Mouse (Mus musculus) limb, embryonic 14.5 days (tissue): ENCODE data around the gene Ap3b1. TPM values are rescaled to one million over a fixed set of nuclear protein-coding genes. Genes with fewer than 3 reads are reported as not detected.
A peak's percentile ranks its signal among the peaks of the same experiment; 100 is the strongest.
"Not testable (repeated sequence)": the region's sequence is repeated elsewhere in the genome, so short reads cannot be mapped to it uniquely, and the experiment has no call there.

ENCODE experiments used
- ATAC-seq: fragments of 200-750 bp; cut with Nextera tagmentation; 2 replicates; pipeline ENCODE4 v1.8.0; 2017; ENCODE audit warnings: low read depth, moderate number of reproducible peaks, moderate TSS enrichment; ENCODE audit not compliant: low FRiP score
- DNase-seq: peaks from one replicate; pipeline ENCODE4 v3.0.0-alpha.2; 2015; ENCODE audit warnings: low spot score
- H3K27ac ChIP-seq: fragments of 300-500 bp; sonication (generic); replicated peaks from 2 replicates; pipeline ENCODE4 v1.5.1; 2014; ENCODE audit warnings: low read depth, mild to moderate bottlenecking, low read length, moderate library complexity, mixed read lengths
- H3K27me3 ChIP-seq: fragments of 300-500 bp; sonication (generic); 2 replicates; pipeline ENCODE4 v1.6.1; 2014; ENCODE audit warnings: low read length, mixed read lengths; ENCODE audit not compliant: control insufficient read depth, insufficient read depth
- H3K36me3 ChIP-seq: fragments of 300-500 bp; sonication (generic); 2 replicates; pipeline ENCODE4 v1.6.1; 2014; ENCODE audit warnings: mild to moderate bottlenecking, low read length, moderate library complexity, mixed read lengths; ENCODE audit not compliant: control insufficient read depth, insufficient read depth
- H3K4me1 ChIP-seq: fragments of 300-500 bp; sonication (generic); 2 replicates; pipeline ENCODE4 v1.6.1; 2014; ENCODE audit warnings: antibody characterized with exemption, low read length, mixed read lengths; ENCODE audit not compliant: control insufficient read depth, insufficient read depth
- H3K4me2 ChIP-seq: fragments of 300-500 bp; sonication (generic); replicated peaks from 2 replicates; pipeline ENCODE4 v1.6.1; 2014; ENCODE audit warnings: low read depth, mild to moderate bottlenecking, low read length, moderate library complexity; ENCODE audit not compliant: severe bottlenecking
- H3K4me3 ChIP-seq: fragments of 300-500 bp; sonication (generic); replicated peaks from 2 replicates; pipeline ENCODE4 v1.5.1; 2014; ENCODE audit warnings: low read length
- H3K9ac ChIP-seq: fragments of 300-500 bp; sonication (generic); 2 replicates; pipeline ENCODE4 v1.6.1; 2014; ENCODE audit warnings: mild to moderate bottlenecking, low read depth, low read length, moderate library complexity; ENCODE audit not compliant: severe bottlenecking
- H3K9me3 ChIP-seq: fragments of 300-500 bp; sonication (generic); 2 replicates; pipeline ENCODE4 v1.6.1; 2016; ENCODE audit warnings: low read length; ENCODE audit not compliant: control insufficient read depth
- POLR2A ChIP-seq: fragments of 200-500 bp; IDR thresholded peaks from 2 replicates; pipeline ENCODE4 v1.8.0; 2012; ENCODE audit warnings: inconsistent platforms, mild to moderate bottlenecking, moderate library complexity, borderline replicate concordance; ENCODE audit not compliant: insufficient read depth, insufficient read length; ENCODE audit errors: extremely low read depth
- WGBS: fragments of 180-500 bp; shearing (Covaris S2); extraction: QIAGEN DNeasy Blood & Tissue Kit; methylation state at CpG from one replicate; pipeline ENCODE4 v1.1.7; 2014; 5-methylcytosine and 5-hydroxymethylcytosine counted together
- polyA plus RNA-seq, 2 experiments: library from polyadenylated mRNA; depleted of rRNA in 1 of 2; stranded (reverse) in 1 of 2; unstranded in 1 of 2; fragments of >200 nt; fragmentation: Nextera tagmentation in 1 of 2; extraction: Ambion mirVana in 1 of 2; gene quantifications; 2 replicates each; pipeline versions ENCODE4 v1.2.1 to v1.2.3; 2012 to 2014

Gene Ap3b1
- 45.3 and 54.5 TPM in 2 replicates for polyA plus RNA-seq (2012; rRNA removed)
- 41.6 and 42.2 TPM in 2 replicates for polyA plus RNA-seq (2014; fragmentation: Nextera tagmentation; extraction: Ambion mirVana)

GRCm38 (mm10) chr13:94358401-94359265, at the start of gene Ap3b1:
Gene Ap3b1, plus strand, starts transcription at chr13:94358960.
- H3K4me1 ChIP-seq, result peaks cover 12% of the 10 kb centered on the region
- peak within 1 kb of the TSS; percentile 88 for H3K27ac ChIP-seq
- H3K4me3 ChIP-seq, result peak within 1 kb of the TSS; percentile 78
- WGBS, result under 1% methylated on average over 51 of the region's 79 CpGs
- peak; percentile 96 for ATAC-seq
- peak; percentile 92 for DNase-seq
- H3K9ac ChIP-seq, result peak within 1 kb of the TSS; percentile 80
- no peaks in the 10 kb centered on the region for H3K27me3 ChIP-seq
- peak; percentile 58; the same call in 1 of the 2 replicates for TF ChIP-seq POLR2A
- peak within 1 kb of the TSS; percentile 76 for H3K4me2 ChIP-seq
- H3K36me3 ChIP-seq, result 0 out of 2 replicates have a peak, but pooled peaks cover 2% of the 10 kb centered on the region
- H3K9me3 ChIP-seq, result no peaks in the 10 kb centered on the region

DNA sequence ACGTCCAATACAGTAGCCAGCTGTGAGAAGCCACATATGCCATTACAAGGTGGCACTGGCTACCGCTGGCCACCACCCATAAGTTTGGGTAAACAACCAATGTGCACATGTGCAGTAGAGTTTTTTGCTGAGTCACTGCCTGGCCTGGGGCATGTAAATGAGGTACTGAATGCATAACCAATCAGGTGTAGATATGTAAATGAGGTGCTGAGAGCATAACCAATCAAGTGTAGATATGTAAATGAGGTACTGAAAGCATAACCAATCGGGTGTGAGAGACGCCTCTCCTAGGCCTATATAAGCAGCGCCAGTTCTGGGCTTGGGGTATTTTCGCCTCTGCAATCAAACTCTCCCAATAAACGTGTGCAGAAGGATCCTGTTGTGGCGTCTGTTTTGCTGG, 45.9 kb upstream of the Ap3b1 start:
- not testable (repeated sequence) for DNase-seq, H3K9ac ChIP-seq, H3K36me3 ChIP-seq, ATAC-seq, H3K4me2 ChIP-seq, H3K27me3 ChIP-seq, H3K4me1 ChIP-seq, H3K9me3 ChIP-seq, H3K27ac ChIP-seq, H3K4me3 ChIP-seq
- WGBS, result 89% methylated on average over 8 of the region's 8 CpGs

- H3K4me1 ChIP-seq, result no peaks in the 10 kb centered on the region
- no peaks in the 10 kb centered on the region for H3K9me3 ChIP-seq
- no peaks in the 10 kb centered on the region for H3K27me3 ChIP-seq
- no peak for DNase-seq
- H3K36me3 ChIP-seq, result no peaks in the 10 kb centered on the region
- H3K27ac ChIP-seq, result no peak overlapping the region
- ATAC-seq, result no peak
- no peak overlapping the region for H3K4me3 ChIP-seq
- no peak for TF ChIP-seq POLR2A
- H3K4me2 ChIP-seq, result no peak overlapping the region
- no peak overlapping the region for H3K9ac ChIP-seq
- WGBS, result 86% methylated on average over 10 of the region's 10 CpGs
Observed at GRCm38 (mm10) chr13:94316975-94317511, 41.7 kb upstream of the Ap3b1 start.

DNA sequence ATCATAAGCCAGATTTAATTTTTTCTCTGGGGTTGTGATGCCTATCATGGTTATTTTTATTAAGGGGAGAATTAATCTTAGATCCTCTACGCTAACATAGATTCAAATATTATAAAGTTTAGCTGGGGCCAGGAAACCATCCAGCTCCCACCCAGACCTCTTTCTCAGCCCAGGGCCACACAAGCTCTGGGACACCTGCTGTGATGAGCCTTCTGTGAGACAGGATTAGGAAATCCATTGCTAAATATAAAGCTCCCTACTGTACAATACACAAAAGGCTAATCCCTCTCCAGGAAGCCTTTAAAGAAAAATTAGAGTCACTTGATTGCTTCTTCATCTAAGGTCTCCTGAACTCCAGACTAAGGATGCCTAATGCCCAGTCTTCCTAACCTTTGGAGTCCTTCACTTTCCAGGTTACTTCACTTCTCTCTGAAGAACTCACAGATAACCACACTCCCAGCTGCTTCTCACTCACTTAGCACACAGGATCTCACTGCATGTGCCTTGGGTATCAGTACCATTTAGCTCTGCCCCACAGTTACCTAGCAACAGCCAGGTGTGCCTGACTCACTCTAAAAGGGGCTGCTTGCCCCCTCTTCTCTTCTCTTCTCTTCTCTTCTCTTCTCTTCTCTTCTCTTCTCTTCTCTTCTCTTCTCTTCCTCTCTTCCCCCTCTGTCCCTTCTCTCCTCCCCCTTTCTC, 37.5 kb upstream of the Ap3b1 start:
- DNase-seq (no peak), ATAC-seq (no peak)
- H3K9me3 ChIP-seq, result no peaks in the 10 kb centered on the region
- H3K4me3 ChIP-seq, result no peak overlapping the region
- no peaks in the 10 kb centered on the region for H3K27me3 ChIP-seq
- no peak overlapping the region for H3K27ac ChIP-seq
- H3K4me2 ChIP-seq, result no peak overlapping the region
- no peak for TF ChIP-seq POLR2A
- H3K36me3 ChIP-seq, result no peaks in the 10 kb centered on the region
- no peaks in the 10 kb centered on the region for H3K4me1 ChIP-seq
- WGBS, result 75% methylated on average over 1 of the region's 1 CpGs
- H3K9ac ChIP-seq, result no peak overlapping the region

GRCm38 (mm10) chr13:94322475-94322874, 36.3 kb upstream of the Ap3b1 start:
- Histone ChIP-seq H3K27me3 (no peaks in the 10 kb centered on the region), H3K27ac (no peak overlapping the region), H3K4me2 (no peak overlapping the region), H3K4me3 (no peak overlapping the region), H3K9ac (no peak overlapping the region), H3K4me1 (no peaks in the 10 kb centered on the region), H3K36me3 (no peaks in the 10 kb centered on the region), H3K9me3 (no peaks in the 10 kb centered on the region)
- WGBS, result 88% methylated on average over 4 of the region's 4 CpGs
- no peak for DNase-seq
- ATAC-seq, result no peak
- TF ChIP-seq POLR2A, result no peak
